Mouse (Mus musculus): Measurements from ENCODE around the gene Dnajb13.

Gene Dnajb13

DNA sequence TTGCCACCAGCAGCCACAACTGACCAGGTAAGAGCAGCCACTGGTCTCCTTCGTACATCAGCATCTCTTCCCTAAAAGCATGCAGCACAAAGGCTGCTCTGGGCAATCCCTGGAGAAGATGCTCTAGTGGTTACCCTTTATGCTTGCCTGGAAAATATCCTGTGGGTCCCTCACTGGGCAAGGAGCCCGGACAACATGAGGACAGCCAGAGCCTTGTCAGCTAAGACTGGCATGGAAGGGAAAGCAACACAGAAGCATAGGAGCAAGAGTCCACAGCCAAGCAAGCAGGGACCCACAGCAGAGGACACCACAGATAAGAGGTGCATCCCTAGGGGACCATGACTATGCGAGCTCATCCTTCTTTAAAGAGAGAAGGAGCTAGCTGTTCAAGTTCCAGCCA lies 54.9 kb downstream of the Dnajb13 start:
- DNase-seq (ENCODE audit: low spot score in 2 of 2) = no peak

DNA sequence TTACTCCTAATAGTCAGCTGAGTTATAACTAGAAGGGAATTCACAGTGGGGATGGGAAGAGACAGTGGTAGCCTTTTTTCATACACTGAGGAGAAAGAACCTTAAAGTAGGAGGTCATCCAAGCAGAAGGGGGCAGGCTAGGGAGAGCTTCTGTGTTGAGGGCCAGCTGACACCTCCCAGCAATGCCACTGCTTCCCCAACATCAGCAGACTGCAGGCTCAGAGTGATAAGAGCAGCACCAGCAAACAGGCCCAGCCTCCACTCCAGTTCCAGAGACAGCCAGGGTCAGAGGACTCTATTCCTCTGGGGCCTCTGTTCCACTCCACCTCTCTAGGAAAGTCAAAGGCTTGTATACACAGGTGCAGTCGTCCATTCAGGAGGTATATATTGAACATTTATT lies 56.6 kb downstream of the Dnajb13 start:
- no peak for DNase-seq (ENCODE audit: low spot score in 2 of 2)
